Mouse (Mus musculus) forebrain, embryonic 12.5 days (tissue): ENCODE data around the gene Senp2. TPM values are rescaled to one million over a fixed set of nuclear protein-coding genes. Genes with fewer than 3 reads are reported as not detected.
"Not testable (repeated sequence)": the region's sequence is repeated elsewhere in the genome, so short reads cannot be mapped to it uniquely, and the experiment has no call there.

Experiments used
- ATAC-seq: fragments of 200-750 bp; cut with Nextera tagmentation; 2 replicates; pipeline ENCODE4 v1.8.0; 2017; ENCODE audit warnings: moderate TSS enrichment; ENCODE audit not compliant: low FRiP score
- H3K27ac ChIP-seq: fragments of 300-500 bp; sonication (generic); 2 replicates; pipeline ENCODE4 v1.5.1; 2016; ENCODE audit warnings: mild to moderate bottlenecking
- H3K27me3 ChIP-seq: fragments of 300-500 bp; sonication (generic); 2 replicates; pipeline ENCODE4 v1.6.1; 2016; ENCODE audit warnings: mild to moderate bottlenecking
- H3K36me3 ChIP-seq: fragments of 300-500 bp; sonication (generic); replicated peaks from 2 replicates; pipeline ENCODE4 v1.6.1; 2016; ENCODE audit warnings: mild to moderate bottlenecking
- H3K4me1 ChIP-seq: fragments of 300-500 bp; sonication (generic); 2 replicates; pipeline ENCODE4 v1.6.1; 2016
- H3K4me2 ChIP-seq: fragments of 300-500 bp; sonication (generic); 2 replicates; pipeline ENCODE4 v1.6.1; 2016; ENCODE audit warnings: mild to moderate bottlenecking, moderate library complexity
- H3K4me3 ChIP-seq: fragments of 300-500 bp; sonication (generic); replicated peaks from 2 replicates; pipeline ENCODE4 v1.5.1; 2016; ENCODE audit warnings: mild to moderate bottlenecking
- H3K9ac ChIP-seq: fragments of 300-500 bp; sonication (generic); 2 replicates; pipeline ENCODE4 v1.6.1; 2016; ENCODE audit warnings: mild to moderate bottlenecking
- H3K9me3 ChIP-seq: fragments of 300-500 bp; sonication (generic); 2 replicates; pipeline ENCODE4 v1.6.1; 2016
- WGBS: fragments of 180-500 bp; shearing (Covaris S2); methylation state at CpG from one replicate; pipeline ENCODE4 v1.1.7; 2016; 5-methylcytosine and 5-hydroxymethylcytosine counted together
- polyA plus RNA-seq: library from polyadenylated mRNA; unstranded; fragments of >200 nt; fragmentation: Nextera tagmentation; extraction: Ambion mirVana; gene quantifications from 2 replicates; pipeline ENCODE4 v1.2.1, GENCODE M21; 2016

Senp2 gene
- 69.5 and 70.3 TPM in 2 replicates for polyA plus RNA-seq

GRCm38 (mm10) chr16:22009099-22009584 is at the start of gene Senp2:
Gene Senp2, plus strand, starts transcription at chr16:22009484.
- Histone ChIP-seq H3K4me3 (peak within 1 kb of the TSS; percentile 72), H3K4me2 (peak within 1 kb of the TSS; percentile 82), H3K4me1 (peaks cover 15% of the 10 kb centered on the region), H3K27me3 (no peaks in the 10 kb centered on the region), H3K27ac (peak within 1 kb of the TSS; percentile 72), H3K9ac (peak within 1 kb of the TSS; percentile 76), H3K9me3 (no peaks in the 10 kb centered on the region), H3K36me3 (no peaks in the 10 kb centered on the region)
- ATAC-seq = peak; percentile 99
- under 1% methylated on average over 45 of the region's 45 CpGs for WGBS

GRCm38 (mm10) chr16:21965576-21965975 is 43.7 kb upstream of the Senp2 start:
- H3K27me3 ChIP-seq = no peaks in the 10 kb centered on the region
- no peak overlapping the region for H3K4me3 ChIP-seq
- WGBS = 83% methylated on average over 3 of the region's 3 CpGs
- H3K9me3 ChIP-seq = no peaks in the 10 kb centered on the region
- H3K36me3 ChIP-seq = no peaks in the 10 kb centered on the region
- ATAC-seq = no peak
- no peak overlapping the region for H3K27ac ChIP-seq
- H3K4me1 ChIP-seq = no peaks in the 10 kb centered on the region
- H3K4me2 ChIP-seq = no peak overlapping the region
- no peak overlapping the region for H3K9ac ChIP-seq

DNA sequence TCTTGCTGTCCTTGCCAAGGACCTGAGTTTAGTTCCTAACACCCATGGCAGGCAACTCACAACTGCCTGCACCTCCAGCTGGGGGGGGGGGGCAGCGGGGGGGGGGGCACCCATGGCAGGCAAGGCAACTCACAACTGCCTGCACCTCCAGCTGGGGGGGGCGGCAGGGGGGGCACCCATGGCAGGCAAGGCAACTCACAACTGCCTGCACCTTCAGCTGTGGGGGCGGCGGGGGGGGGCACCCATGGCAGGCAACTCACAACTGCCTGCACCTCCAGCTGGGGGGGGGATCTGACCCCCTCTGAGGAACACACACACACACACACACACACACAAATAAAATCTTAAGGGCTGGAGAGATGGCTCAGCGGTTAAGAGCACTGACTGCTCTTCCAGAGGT is 39.4 kb upstream of the Senp2 start:
- 0 out of 2 replicates have a peak, but pooled peaks have one; percentile 60 for ATAC-seq
- Histone ChIP-seq H3K9ac (no peak overlapping the region), H3K4me1 (no peaks in the 10 kb centered on the region), H3K4me2 (no peak overlapping the region), H3K9me3 (no peaks in the 10 kb centered on the region), H3K36me3 (no peaks in the 10 kb centered on the region), H3K4me3 (no peak overlapping the region), H3K27ac (no peak overlapping the region), H3K27me3 (no peaks in the 10 kb centered on the region)
- WGBS = 77% methylated on average over 5 of the region's 5 CpGs

DNA sequence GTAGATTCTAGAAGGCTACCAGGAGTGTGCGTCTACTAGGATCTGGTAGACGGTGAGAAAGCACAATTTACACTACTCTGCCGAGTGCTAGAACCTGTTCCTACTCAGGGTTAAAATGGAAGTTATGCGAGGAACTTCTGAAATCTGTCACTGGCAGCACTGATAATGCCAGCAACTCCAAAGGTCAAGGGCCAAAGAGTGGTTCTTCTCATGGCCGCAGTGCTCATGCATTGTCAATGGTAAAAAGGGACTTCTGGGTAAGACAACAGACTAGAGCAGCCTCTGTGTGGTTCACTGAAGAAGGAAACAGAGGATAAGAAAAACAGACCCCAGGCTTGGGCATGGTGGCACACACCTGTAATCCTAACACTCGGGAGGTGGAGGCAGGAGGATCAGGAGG is 38.7 kb upstream of the Senp2 start:
- no peak overlapping the region for H3K9ac ChIP-seq
- H3K27me3 ChIP-seq = no peaks in the 10 kb centered on the region
- H3K4me1 ChIP-seq = no peaks in the 10 kb centered on the region
- 92% methylated on average over 6 of the region's 6 CpGs for WGBS
- no peaks in the 10 kb centered on the region for H3K9me3 ChIP-seq
- no peak overlapping the region for H3K4me3 ChIP-seq
- no peak overlapping the region for H3K4me2 ChIP-seq
- no peak for ATAC-seq
- no peaks in the 10 kb centered on the region for H3K36me3 ChIP-seq
- H3K27ac ChIP-seq = no peak overlapping the region

- no peak overlapping the region for H3K4me2 ChIP-seq
- 50% methylated on average over 4 of the region's 4 CpGs for WGBS
- H3K4me1 ChIP-seq = peaks cover 6% of the 10 kb centered on the region
- H3K36me3 ChIP-seq = no peaks in the 10 kb centered on the region
- H3K27ac ChIP-seq = no peak overlapping the region
- no peak overlapping the region for H3K9ac ChIP-seq
- no peak for ATAC-seq
- H3K9me3 ChIP-seq = no peaks in the 10 kb centered on the region
- H3K4me3 ChIP-seq = no peak overlapping the region
- H3K27me3 ChIP-seq = peaks cover 7% of the 10 kb centered on the region; the same call in 1 of the 2 replicates
Observed at GRCm38 (mm10) chr16:21971446-21971845, 37.8 kb upstream of the Senp2 start.

DNA sequence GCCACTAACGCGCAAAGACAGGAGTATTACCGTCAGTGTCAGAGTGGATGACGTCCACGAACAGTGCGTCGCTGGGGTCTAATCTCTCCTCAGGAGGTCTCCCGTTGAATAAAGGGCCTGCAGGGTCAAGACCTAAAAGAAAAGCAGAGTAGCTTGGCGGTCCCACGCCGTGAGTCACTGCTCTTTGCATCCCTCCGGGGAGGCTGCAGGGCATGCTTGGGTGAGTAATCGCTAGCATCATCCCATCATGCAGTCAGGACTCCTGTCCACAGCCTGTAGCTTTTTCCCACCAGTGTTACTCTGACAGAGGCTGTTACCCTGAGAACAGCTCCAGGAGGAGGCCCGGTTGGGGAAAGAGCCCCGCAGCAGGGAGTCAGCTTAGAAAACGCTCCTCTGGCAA is 33.1 kb upstream of the Senp2 start:
- H3K4me2 ChIP-seq = peak overlapping the region; percentile 37
- H3K9me3 ChIP-seq = no peaks in the 10 kb centered on the region
- H3K4me3 ChIP-seq = peak overlapping the region; percentile 8; the same call in 1 of the 2 replicates
- no peak overlapping the region for H3K27ac ChIP-seq
- peaks cover 6% of the 10 kb centered on the region for H3K4me1 ChIP-seq
- no peak for ATAC-seq
- H3K27me3 ChIP-seq = peaks cover 10% of the 10 kb centered on the region; the same call in 1 of the 2 replicates
- WGBS = under 1% methylated on average over 16 of the region's 16 CpGs
- H3K9ac ChIP-seq = no peak overlapping the region
- H3K36me3 ChIP-seq = no peaks in the 10 kb centered on the region

DNA sequence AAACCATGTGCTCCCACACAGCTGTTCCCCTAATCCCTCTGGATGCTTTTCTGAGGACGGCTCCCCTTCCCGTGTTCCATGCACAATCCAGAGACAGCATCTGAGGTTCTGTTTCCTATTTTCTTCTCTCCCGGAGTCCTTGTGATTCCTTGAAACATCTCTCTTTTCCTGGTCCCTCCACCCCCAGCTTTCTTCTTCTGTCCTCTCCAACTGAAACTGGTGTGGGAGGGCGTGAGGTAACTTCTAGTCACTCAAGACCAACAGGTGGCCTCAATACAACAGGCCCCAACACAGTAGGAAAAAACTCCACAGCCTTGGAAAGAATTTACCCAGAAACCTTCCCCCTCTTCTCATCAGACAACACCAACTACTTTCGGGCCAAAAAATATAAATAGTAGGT is 31.9 kb upstream of the Senp2 start:
- Histone ChIP-seq H3K9ac (no peak overlapping the region), H3K4me3 (no peak overlapping the region)
- no peak for ATAC-seq

GRCm38 (mm10) chr16:21983146-21983545 is 26.1 kb upstream of the Senp2 start:
- H3K4me1 ChIP-seq = no peaks in the 10 kb centered on the region
- H3K4me3 ChIP-seq = no peak overlapping the region
- H3K36me3 ChIP-seq = no peaks in the 10 kb centered on the region
- 92% methylated on average over 9 of the region's 9 CpGs for WGBS
- ATAC-seq = no peak
- H3K4me2 ChIP-seq = no peak overlapping the region
- no peak overlapping the region for H3K9ac ChIP-seq
- no peaks in the 10 kb centered on the region for H3K9me3 ChIP-seq
- H3K27ac ChIP-seq = no peak overlapping the region
- H3K27me3 ChIP-seq = no peaks in the 10 kb centered on the region

More for the DNA sequence above, 31.9 kb upstream of the Senp2 start:
- peaks cover 6% of the 10 kb centered on the region for H3K4me1 ChIP-seq
- peaks cover 10% of the 10 kb centered on the region; the same call in 1 of the 2 replicates for H3K27me3 ChIP-seq
- no peaks in the 10 kb centered on the region for H3K36me3 ChIP-seq
- H3K27ac ChIP-seq = no peak overlapping the region
- WGBS = 88% methylated on average over 5 of the region's 5 CpGs
- no peaks in the 10 kb centered on the region for H3K9me3 ChIP-seq
- H3K4me2 ChIP-seq = no peak overlapping the region

DNA sequence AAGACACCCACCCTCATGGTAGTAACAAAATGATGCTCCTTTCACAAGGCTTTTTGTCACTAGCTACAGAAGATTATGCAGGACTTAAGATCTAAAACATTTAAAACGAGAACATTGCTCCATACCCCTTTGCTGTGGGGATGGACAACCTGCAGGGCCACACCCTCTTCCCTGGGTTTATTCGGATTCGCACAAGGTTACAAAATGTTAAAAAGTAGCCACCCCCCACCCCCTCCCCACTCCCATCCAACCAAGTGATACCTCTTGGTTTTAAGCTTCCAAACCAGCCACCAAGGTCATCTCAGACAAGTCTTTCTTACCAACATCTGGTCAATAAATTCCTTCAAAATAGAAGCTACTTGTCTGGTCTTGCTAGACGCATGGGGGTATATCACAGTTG is 25.7 kb upstream of the Senp2 start:
- WGBS = 93% methylated on average over 4 of the region's 4 CpGs
- ATAC-seq = no peak

DNA sequence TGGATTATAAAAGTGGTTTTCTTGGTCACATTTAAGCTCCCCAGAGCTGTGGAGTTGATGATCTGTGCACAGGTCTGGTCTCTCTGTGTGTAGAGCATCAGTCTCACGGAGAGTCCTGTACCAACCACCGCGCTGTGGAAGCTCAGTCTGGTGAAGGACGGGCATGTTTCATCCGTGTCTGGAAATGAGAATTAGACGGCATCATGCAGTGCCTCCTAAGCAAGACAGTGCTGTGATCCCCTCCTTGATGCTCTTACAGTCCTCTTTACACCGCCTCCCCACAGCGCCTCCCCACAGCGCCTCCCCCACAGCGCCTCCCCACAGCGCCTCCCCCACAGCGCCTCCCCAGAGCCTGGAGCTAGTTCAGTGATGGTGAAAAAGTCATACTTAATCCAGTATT is 25.2 kb upstream of the Senp2 start:
- Histone ChIP-seq H3K27me3 (no peaks in the 10 kb centered on the region), H3K9ac (no peak overlapping the region), H3K36me3 (no peaks in the 10 kb centered on the region), H3K4me2 (no peak overlapping the region), H3K27ac (no peak overlapping the region), H3K4me3 (no peak overlapping the region), H3K9me3 (no peaks in the 10 kb centered on the region), H3K4me1 (no peaks in the 10 kb centered on the region)
- ATAC-seq = no peak
- 90% methylated on average over 12 of the region's 12 CpGs for WGBS

More for the DNA sequence above, 25.7 kb upstream of the Senp2 start:
- Histone ChIP-seq H3K27ac (no peak overlapping the region), H3K9ac (no peak overlapping the region), H3K27me3 (no peaks in the 10 kb centered on the region), H3K4me1 (no peaks in the 10 kb centered on the region), H3K4me3 (no peak overlapping the region), H3K9me3 (no peaks in the 10 kb centered on the region), H3K4me2 (no peak overlapping the region), H3K36me3 (no peaks in the 10 kb centered on the region)

- Histone ChIP-seq H3K4me2 (no peak overlapping the region), H3K27me3 (no peaks in the 10 kb centered on the region), H3K9ac (no peak overlapping the region), H3K36me3 (no peaks in the 10 kb centered on the region), H3K9me3 (no peaks in the 10 kb centered on the region), H3K4me3 (no peak overlapping the region), H3K27ac (no peak overlapping the region), H3K4me1 (no peaks in the 10 kb centered on the region)
- no peak for ATAC-seq
- WGBS = 59% methylated on average over 3 of the region's 3 CpGs
Observed at GRCm38 (mm10) chr16:21986191-21986590, 23.1 kb upstream of the Senp2 start.

DNA sequence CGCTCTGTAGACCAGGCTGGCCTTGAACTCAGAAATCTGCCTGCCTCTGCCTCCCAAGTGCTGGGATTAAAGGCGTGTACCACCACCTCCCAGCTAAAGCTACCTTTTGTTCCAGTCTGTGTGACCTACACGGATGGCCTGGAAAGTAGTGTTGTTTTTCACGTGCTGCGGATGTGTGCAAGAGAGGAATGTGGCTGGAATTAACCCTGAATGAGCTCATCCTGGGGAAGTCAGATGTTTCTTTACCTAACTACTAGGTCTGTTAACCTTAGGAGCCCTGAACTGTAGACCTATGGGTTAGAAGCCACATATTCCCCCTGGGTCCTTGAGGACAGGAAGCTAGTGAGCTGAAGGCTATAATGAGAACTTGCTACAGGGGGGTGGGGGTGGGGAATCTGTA is 21.3 kb upstream of the Senp2 start:
- H3K4me3 ChIP-seq = no peak overlapping the region
- no peak for ATAC-seq
- H3K27me3 ChIP-seq = no peaks in the 10 kb centered on the region
- WGBS = 68% methylated on average over 5 of the region's 5 CpGs
- H3K9ac ChIP-seq = no peak overlapping the region
- H3K36me3 ChIP-seq = no peaks in the 10 kb centered on the region
- H3K9me3 ChIP-seq = no peaks in the 10 kb centered on the region
- H3K4me2 ChIP-seq = no peak overlapping the region
- no peak overlapping the region for H3K27ac ChIP-seq
- no peaks in the 10 kb centered on the region for H3K4me1 ChIP-seq

DNA sequence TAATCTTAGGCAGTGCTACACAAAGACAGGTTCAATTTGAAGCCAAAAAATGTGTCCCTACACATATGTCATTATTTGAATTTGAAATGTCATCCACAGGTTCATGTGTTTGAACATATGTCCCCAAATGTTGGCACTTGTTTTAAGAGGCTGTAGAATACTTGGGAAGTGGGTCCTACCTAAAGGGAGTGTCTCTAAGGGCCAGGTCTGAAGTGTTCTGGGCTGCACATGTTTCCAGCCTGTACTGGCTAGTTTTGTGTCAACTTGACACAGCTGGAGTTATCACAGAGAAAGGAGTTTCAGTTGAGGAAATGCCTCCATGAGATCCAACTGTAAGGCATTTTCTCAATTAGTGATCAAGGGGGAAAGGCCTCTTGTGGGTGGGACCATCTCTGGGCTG is 18.4 kb upstream of the Senp2 start:
- H3K4me2 ChIP-seq, H3K9ac ChIP-seq, ATAC-seq, H3K9me3 ChIP-seq, H3K27me3 ChIP-seq, H3K36me3 ChIP-seq, H3K4me3 ChIP-seq, H3K4me1 ChIP-seq, H3K27ac ChIP-seq: not testable (repeated sequence)
